Mouse (Mus musculus) skeletal muscle tissue, adult 2 months (tissue): ENCODE measurements around the gene Rnasel.
A peak's percentile ranks its signal among the peaks of the same experiment; 100 is the strongest.

Source experiments
- DNase-seq: peaks from one replicate; pipeline ENCODE4 v3.0.0-alpha.2; 2012; ENCODE audit warnings: low read depth, low spot score

Rnasel gene

DNA sequence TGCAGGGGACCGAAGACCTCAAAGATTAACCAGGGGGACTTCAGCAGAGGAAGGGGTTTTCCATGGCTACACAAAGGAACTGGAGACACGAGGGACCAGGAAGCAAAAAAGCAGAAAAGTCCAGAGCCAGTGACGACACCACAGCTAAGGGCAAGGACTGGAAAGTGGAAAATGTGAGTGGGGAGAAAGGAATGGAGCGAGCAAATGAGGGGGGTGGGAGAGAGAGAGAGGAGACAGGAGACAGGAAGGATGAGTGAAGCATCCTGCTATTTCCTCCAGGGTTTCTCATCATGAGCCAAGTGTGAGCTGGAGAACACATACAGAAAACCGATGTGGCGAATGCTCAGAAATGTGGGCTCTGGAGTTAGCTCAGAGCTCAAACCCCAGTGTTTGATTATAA lies 13.1 kb upstream of the Rnasel start:
- no peak for DNase-seq

GRCm38 (mm10) chr1:153737101-153738085 lies 11.8 kb upstream of the Rnasel start:
- no peak for DNase-seq

- DNase-seq = no peak
Observed at GRCm38 (mm10) chr1:153739437-153740015, 9.7 kb upstream of the Rnasel start.

GRCm38 (mm10) chr1:153740145-153740544 lies 9.1 kb upstream of the Rnasel start, which contains the start of gene Rgs16:
Gene Rgs16 (plus strand): TSS chr1:153740349.
- peak; percentile 57 for DNase-seq

DNA sequence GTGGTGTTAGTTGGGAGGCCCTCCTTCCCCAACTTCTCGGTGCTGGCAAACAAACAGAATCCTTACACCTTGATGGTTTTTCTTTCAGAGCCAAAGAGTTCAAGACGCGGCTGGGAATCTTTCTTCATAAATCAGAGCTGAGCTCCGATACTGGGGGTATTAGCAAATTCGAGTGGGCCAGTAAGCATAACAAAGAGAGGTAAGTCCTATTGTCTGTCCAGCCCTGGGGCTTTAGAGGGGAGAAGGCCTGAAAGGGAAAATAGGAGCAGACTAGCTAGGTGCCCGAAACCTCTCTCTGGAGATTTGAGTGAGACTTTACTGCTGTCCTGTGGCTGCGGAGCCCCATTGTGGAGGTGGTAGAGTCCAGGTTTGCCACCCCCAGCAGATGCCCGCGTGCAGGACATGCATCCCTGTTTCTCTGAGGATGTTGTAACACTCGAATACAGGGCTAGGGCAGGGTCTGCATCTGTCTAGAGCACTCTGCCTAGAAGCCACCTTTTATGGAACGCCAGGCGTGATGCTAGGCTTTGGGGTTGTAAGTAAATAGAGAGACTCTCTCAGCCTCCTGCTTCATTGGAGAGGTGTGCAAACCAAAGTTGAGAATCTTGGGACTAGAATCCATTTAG lies 8.3 kb upstream of the Rnasel start:
- DNase-seq = no peak

GRCm38 (mm10) chr1:153741551-153742316 lies 7.5 kb upstream of the Rnasel start:
- DNase-seq = no peak

- DNase-seq = peak; percentile 59
Observed at GRCm38 (mm10) chr1:153742374-153743155, 6.7 kb upstream of the Rnasel start.

DNA sequence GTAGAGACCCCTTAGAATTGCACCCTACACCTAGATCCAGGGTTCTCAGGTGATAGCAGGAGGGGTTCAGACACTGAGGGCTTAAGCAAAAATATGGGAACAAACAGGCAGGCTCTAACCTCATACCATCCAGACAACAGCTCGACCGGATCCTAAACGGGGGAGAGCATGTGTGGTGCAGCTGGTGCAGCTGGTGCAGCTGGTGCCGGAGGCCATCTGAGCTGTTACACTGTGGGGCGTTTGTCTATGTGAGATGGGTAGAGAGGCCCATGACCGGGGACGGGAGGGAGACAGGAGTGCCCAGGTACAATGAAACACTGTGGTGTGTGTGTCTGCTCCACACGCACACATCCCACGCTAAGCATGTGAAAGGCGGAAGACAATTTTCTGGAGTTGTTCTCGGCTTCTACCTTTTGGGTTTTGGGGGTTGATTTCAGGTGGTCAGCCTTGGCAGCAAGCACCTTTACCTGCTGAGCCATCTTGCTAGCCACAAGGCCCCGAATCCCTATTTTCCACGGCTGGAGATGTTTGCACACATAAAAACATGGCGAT lies 3.0 kb upstream of the Rnasel start:
- no peak for DNase-seq

- peak; percentile 57 for DNase-seq
Observed at GRCm38 (mm10) chr1:153746728-153747127, 2.5 kb upstream of the Rnasel start.

DNA sequence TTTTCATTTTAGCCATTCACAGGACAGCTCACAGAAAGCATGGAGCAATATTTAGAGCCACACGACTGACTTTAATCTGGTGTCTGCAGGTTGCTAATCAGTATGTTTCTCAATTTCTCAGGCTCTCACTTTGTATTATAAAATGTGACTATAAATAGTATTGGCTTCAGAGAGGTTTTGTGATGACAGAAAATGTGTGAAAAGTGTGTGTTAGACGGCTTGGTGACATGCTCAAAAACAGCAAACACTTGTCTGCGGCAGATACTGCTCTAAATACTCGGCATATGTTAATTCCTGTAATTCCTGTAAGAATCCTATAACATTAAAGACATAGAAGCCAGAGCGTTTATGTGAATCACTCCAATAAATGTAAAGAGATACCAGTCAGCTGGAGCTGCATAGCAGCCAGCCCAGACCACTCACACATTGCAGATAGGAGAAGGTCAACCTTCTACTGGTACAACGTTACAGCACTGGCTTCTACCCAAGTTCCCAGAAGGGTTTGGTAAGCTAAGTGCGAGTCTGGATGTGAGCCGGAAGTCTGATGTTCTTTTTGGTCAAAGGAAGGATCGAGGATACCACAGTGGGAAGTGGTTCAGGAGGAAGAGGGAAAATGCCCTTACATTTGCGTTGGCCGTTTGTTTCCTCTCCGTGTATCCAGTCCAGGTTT lies 1.2 kb upstream of the Rnasel start:
- DNase-seq = no peak

GRCm38 (mm10) chr1:153748549-153748948 lies 677 bp upstream of the Rnasel start:
- peak; percentile 32 for DNase-seq

GRCm38 (mm10) chr1:153750054-153750453 lies 828 bp downstream of the Rnasel start:
- no peak for DNase-seq

GRCm38 (mm10) chr1:153751763-153752301 lies 2.6 kb downstream of the Rnasel start:
- DNase-seq = peak; percentile 40

DNA sequence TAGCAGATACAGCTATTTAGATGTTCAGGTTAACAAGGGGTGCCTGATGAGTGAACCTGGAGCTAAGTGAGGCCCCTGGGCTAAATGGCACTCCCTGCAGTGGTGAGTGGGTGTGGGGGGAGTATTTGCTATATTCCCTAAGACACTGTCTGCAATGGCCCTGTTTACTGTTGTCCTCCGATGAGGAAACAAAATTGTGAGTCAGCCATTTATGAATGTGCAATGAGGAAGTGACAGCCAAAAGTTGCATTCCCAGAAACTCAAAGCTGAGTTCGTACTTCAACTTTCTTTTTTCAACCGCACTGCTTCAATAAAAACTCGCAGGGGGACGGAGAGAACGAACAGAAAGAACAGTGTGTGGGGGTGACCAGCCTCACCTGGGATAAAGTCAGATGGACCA lies 3.3 kb downstream of the Rnasel start:
- no peak for DNase-seq

DNA sequence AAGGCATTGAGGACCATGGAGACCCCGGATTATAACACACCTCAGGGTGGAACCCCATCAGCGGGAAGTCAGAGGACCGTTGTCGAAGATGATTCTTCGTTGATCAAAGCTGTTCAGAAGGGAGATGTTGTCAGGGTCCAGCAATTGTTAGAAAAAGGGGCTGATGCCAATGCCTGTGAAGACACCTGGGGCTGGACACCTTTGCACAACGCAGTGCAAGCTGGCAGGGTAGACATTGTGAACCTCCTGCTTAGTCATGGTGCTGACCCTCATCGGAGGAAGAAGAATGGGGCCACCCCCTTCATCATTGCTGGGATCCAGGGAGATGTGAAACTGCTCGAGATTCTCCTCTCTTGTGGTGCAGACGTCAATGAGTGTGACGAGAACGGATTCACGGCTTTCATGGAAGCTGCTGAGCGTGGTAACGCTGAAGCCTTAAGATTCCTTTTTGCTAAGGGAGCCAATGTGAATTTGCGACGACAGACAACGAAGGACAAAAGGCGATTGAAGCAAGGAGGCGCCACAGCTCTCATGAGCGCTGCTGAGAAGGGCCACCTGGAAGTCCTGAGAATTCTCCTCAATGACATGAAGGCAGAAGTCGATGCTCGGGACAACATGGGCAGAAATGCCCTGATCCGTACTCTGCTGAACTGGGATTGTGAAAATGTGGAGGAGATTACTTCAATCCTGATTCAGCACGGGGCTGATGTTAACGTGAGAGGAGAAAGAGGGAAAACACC lies 4.7 kb downstream of the Rnasel start:
- no peak for DNase-seq

- no peak for DNase-seq
Observed at GRCm38 (mm10) chr1:153764136-153764535, 14.9 kb downstream of the Rnasel start.

GRCm38 (mm10) chr1:153766298-153766697 lies 17.1 kb downstream of the Rnasel start:
- DNase-seq = no peak

DNA sequence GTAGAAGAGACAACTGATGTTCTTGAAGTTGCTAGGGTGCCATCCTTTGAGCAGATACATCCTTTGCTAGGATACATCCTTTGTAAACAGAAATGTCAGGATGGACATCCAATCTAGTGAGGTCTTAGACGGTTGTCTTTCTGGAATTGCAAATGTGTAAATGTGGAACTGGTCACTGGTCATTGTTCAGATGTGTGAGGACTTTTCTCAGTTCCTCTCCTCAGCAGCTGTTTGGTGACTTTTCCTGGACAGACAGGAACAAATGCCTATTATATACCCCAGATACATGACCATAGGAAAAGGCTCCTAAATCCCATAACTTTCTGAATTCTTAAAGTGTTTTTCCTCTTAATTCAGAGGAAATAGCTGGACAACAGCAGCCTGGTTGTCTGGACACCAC lies 18.1 kb downstream of the Rnasel start:
- DNase-seq = no peak

- DNase-seq = no peak
Observed at GRCm38 (mm10) chr1:153768465-153768864, 19.2 kb downstream of the Rnasel start.
